Mouse (Mus musculus): ENCODE results near the gene Jag2. TPM values are rescaled to one million over a fixed set of nuclear protein-coding genes. Genes with fewer than 3 reads are reported as not detected.

Jag2 gene
- polyA plus RNA-seq, 1 experiment: 2.2 TPM

- Histone ChIP-seq H3K4me1 (ENCODE audit: control insufficient read depth, insufficient read depth, insufficient read length, low read length) (peaks cover 24% of the 10 kb centered on the region), H3K4me3 (ENCODE audit: insufficient read depth, low read depth, low read length) (peak overlapping the region; percentile 65), H3K27ac (replicated peaks; ENCODE audit: low read depth, low read length) (peak overlapping the region; percentile 72)
Measured at GRCm38 (mm10) chr12:112950761-112951129, 21.2 kb upstream of the Jag2 start.

GRCm38 (mm10) chr12:112950040-112950760 lies 20.6 kb upstream of the Jag2 start:
- Histone ChIP-seq H3K4me1 (ENCODE audit: control insufficient read depth, insufficient read depth, insufficient read length, low read length) (peaks cover 24% of the 10 kb centered on the region), H3K27ac (replicated peaks; ENCODE audit: low read depth, low read length) (peak overlapping the region; percentile 75), H3K4me3 (ENCODE audit: insufficient read depth, low read depth, low read length) (peak overlapping the region; percentile 65)

- no peak overlapping the region for H3K4me3 ChIP-seq (ENCODE audit: insufficient read depth, low read depth, low read length)
- H3K27ac ChIP-seq (replicated peaks; ENCODE audit: low read depth, low read length): no peak overlapping the region
- H3K4me1 ChIP-seq (ENCODE audit: control insufficient read depth, insufficient read depth, insufficient read length, low read length): peaks cover 19% of the 10 kb centered on the region; the same call in 1 of the 2 replicates
Measured at GRCm38 (mm10) chr12:112947307-112947706, 17.7 kb upstream of the Jag2 start.

- Histone ChIP-seq H3K4me3 (ENCODE audit: insufficient read depth, low read depth, low read length) (no peak overlapping the region), H3K27ac (replicated peaks; ENCODE audit: low read depth, low read length) (no peak overlapping the region), H3K4me1 (ENCODE audit: control insufficient read depth, insufficient read depth, insufficient read length, low read length) (peaks cover 7% of the 10 kb centered on the region; the same call in 1 of the 2 replicates)
Measured at GRCm38 (mm10) chr12:112943669-112944068, 14.1 kb upstream of the Jag2 start.

GRCm38 (mm10) chr12:112941776-112942713 lies 12.5 kb upstream of the Jag2 start, which contains the start of gene Nudt14:
Nudt14 (minus strand) TSS chr12:112942124.
- peak within 1 kb of the TSS; percentile 80 for H3K4me3 ChIP-seq (ENCODE audit: insufficient read depth, low read depth, low read length)
- H3K27ac ChIP-seq (replicated peaks; ENCODE audit: low read depth, low read length): peak within 1 kb of the TSS; percentile 87
- peaks cover 6% of the 10 kb centered on the region; the same call in 1 of the 2 replicates for H3K4me1 ChIP-seq (ENCODE audit: control insufficient read depth, insufficient read depth, insufficient read length, low read length)

- Histone ChIP-seq H3K4me3 (ENCODE audit: insufficient read depth, low read depth, low read length) (peak overlapping the region; percentile 51), H3K27ac (replicated peaks; ENCODE audit: low read depth, low read length) (peak overlapping the region; percentile 61), H3K4me1 (ENCODE audit: control insufficient read depth, insufficient read depth, insufficient read length, low read length) (peaks cover 6% of the 10 kb centered on the region; the same call in 1 of the 2 replicates)
Measured at GRCm38 (mm10) chr12:112941156-112941775, 11.7 kb upstream of the Jag2 start.

GRCm38 (mm10) chr12:112940710-112941109 lies 11.1 kb upstream of the Jag2 start:
- Histone ChIP-seq H3K27ac (replicated peaks; ENCODE audit: low read depth, low read length) (no peak overlapping the region), H3K4me3 (ENCODE audit: insufficient read depth, low read depth, low read length) (no peak overlapping the region), H3K4me1 (ENCODE audit: control insufficient read depth, insufficient read depth, insufficient read length, low read length) (peaks cover 6% of the 10 kb centered on the region; the same call in 1 of the 2 replicates)

GRCm38 (mm10) chr12:112940238-112940637 lies 10.7 kb upstream of the Jag2 start:
- no peak overlapping the region for H3K27ac ChIP-seq (replicated peaks; ENCODE audit: low read depth, low read length)
- H3K4me3 ChIP-seq (ENCODE audit: insufficient read depth, low read depth, low read length): no peak overlapping the region
- peaks cover 6% of the 10 kb centered on the region; the same call in 1 of the 2 replicates for H3K4me1 ChIP-seq (ENCODE audit: control insufficient read depth, insufficient read depth, insufficient read length, low read length)

- Histone ChIP-seq H3K4me1 (ENCODE audit: control insufficient read depth, insufficient read depth, insufficient read length, low read length) (peaks cover 6% of the 10 kb centered on the region; the same call in 1 of the 2 replicates), H3K4me3 (ENCODE audit: insufficient read depth, low read depth, low read length) (no peak overlapping the region), H3K27ac (replicated peaks; ENCODE audit: low read depth, low read length) (no peak overlapping the region)
Measured at GRCm38 (mm10) chr12:112938873-112939565, 9.4 kb upstream of the Jag2 start.

- Histone ChIP-seq H3K27ac (replicated peaks; ENCODE audit: low read depth, low read length) (no peak overlapping the region), H3K4me3 (ENCODE audit: insufficient read depth, low read depth, low read length) (no peak overlapping the region), H3K4me1 (ENCODE audit: control insufficient read depth, insufficient read depth, insufficient read length, low read length) (peaks cover 6% of the 10 kb centered on the region; the same call in 1 of the 2 replicates)
Measured at GRCm38 (mm10) chr12:112938366-112938765, 8.8 kb upstream of the Jag2 start.

GRCm38 (mm10) chr12:112937906-112938305 lies 8.3 kb upstream of the Jag2 start:
- Histone ChIP-seq H3K4me1 (ENCODE audit: control insufficient read depth, insufficient read depth, insufficient read length, low read length) (peaks cover 6% of the 10 kb centered on the region; the same call in 1 of the 2 replicates), H3K27ac (replicated peaks; ENCODE audit: low read depth, low read length) (no peak overlapping the region), H3K4me3 (ENCODE audit: insufficient read depth, low read depth, low read length) (no peak overlapping the region)

- H3K4me3 ChIP-seq (ENCODE audit: insufficient read depth, low read depth, low read length): no peak overlapping the region
- no peak overlapping the region for H3K27ac ChIP-seq (replicated peaks; ENCODE audit: low read depth, low read length)
- H3K4me1 ChIP-seq (ENCODE audit: control insufficient read depth, insufficient read depth, insufficient read length, low read length): no peaks in the 10 kb centered on the region
Measured at GRCm38 (mm10) chr12:112932647-112933046, 3.1 kb upstream of the Jag2 start.

- Histone ChIP-seq H3K4me1 (ENCODE audit: control insufficient read depth, insufficient read depth, insufficient read length, low read length) (peaks cover 7% of the 10 kb centered on the region; the same call in 1 of the 2 replicates), H3K4me3 (ENCODE audit: insufficient read depth, low read depth, low read length) (peak overlapping the region; percentile 67), H3K27ac (replicated peaks; ENCODE audit: low read depth, low read length) (peak overlapping the region; percentile 38)
Measured at GRCm38 (mm10) chr12:112928401-112929241, 955 bp downstream of the Jag2 start.

- no peak overlapping the region for H3K27ac ChIP-seq (replicated peaks; ENCODE audit: low read depth, low read length)
- H3K4me3 ChIP-seq (ENCODE audit: insufficient read depth, low read depth, low read length): no peak overlapping the region
- peaks cover 14% of the 10 kb centered on the region for H3K4me1 ChIP-seq (ENCODE audit: control insufficient read depth, insufficient read depth, insufficient read length, low read length)
Measured at GRCm38 (mm10) chr12:112927265-112927664, 2.3 kb downstream of the Jag2 start.

Measured in brown adipose tissue, adult 24 weeks (tissue).